Mouse (Mus musculus) lung, postnatal 0 days (tissue): ENCODE results near the gene Slc13a2.

Source experiments
- CTCF ChIP-seq: IDR thresholded peaks from 2 replicates; pipeline ENCODE4 v1.5.1; 2016; ENCODE audit warnings: antibody characterized with exemption, mild to moderate bottlenecking
- EP300 ChIP-seq: IDR thresholded peaks from 2 replicates; pipeline ENCODE4 v1.6.1; 2016; ENCODE audit warnings: antibody characterized with exemption, mild to moderate bottlenecking, control low read depth

- TF ChIP-seq CTCF: no peak
- no peak for TF ChIP-seq EP300
Observed at GRCm38 (mm10) chr11:78462669-78463068, 40.7 kb upstream of the Slc13a2 start.
